Mouse (Mus musculus) cerebellum, postnatal 36 days (tissue): ENCODE data around the gene Ugt1a10.
"Not testable (repeated sequence)": the region's sequence is repeated elsewhere in the genome, so short reads cannot be mapped to it uniquely, and the experiment has no call there.

Experiments
- DNase-seq, 2 experiments: peaks; one replicate each; pipeline ENCODE4 v3.0.0; 2021 to 2022; ENCODE audit warnings: mixed read lengths in 2 of 2

The Ugt1a10 gene

DNA sequence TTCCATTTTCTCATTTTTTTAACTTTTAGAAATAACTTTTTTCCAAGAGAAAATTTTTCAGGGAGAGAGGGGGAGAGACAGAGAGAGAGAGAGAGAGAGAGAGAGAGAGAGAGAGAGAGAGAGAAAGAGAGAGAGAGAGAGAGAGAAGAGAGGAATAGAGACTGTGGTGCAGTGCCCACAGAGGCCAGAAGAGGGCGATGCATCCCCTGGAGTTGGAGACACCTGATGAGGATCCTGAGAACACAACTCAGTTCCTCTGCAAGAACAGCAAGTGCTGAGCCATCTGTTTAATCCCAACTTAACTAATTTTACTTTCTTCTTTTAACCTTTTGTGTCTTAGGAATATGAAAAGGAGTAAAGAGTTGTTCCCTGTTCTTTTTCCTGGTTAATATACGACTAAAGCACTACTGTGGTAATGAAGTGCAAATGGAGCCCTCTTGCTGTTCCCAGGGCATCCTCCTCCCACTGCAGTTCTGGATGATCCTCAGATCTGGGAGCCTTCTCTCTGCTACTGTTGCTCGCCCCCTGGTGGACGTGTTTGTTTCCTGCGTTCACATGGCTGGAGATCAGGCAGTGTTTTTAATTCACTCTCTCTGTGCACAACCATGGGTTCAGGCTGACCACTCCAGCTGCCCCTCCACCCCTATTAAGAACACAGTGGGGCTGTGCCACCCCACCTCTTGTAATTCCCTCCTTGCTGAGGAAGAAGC is 88.9 kb downstream of the Ugt1a10 start:
- DNase-seq: peak; percentile 56 to 58

DNA sequence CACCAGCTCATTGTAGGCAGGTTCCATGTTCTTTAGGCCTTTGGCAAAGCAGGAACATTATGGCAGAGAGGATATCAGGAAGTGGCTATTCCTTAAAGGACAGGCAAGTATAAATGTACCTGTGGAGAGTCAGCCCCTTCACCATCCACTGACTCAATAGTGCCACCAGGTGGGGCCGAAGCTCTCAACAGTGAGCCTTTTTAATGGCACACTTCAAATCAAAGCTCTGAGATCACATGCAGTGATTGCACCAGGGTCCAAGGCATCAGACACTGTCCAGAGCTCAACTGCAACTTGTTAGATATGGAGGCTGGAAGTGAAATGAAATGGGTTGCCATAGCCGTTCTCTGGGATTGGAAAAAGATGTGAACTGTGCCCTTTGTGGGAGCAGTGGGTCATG is 90.1 kb downstream of the Ugt1a10 start:
- not testable (repeated sequence) for DNase-seq

DNA sequence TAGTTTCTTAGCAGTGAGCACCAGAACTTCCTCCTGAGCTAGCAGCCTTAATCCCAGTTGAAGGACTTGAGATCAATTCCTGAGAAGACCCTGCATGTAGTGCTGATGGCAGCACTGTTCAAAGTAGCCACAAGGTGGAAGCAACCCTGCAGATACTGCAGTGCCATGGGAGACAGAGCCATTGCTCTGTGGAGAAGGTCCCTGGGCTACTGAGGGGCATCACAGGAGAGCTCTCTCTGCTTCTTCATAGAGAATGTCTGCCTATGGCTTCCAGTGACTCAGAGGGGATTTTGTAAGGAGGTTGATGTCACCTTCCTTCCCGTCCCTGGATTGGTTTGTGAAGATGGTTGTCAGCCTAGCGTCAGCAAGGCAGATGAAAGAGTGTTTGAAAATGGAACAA is 94.9 kb downstream of the Ugt1a10 start:
- DNase-seq: not testable (repeated sequence)

DNA sequence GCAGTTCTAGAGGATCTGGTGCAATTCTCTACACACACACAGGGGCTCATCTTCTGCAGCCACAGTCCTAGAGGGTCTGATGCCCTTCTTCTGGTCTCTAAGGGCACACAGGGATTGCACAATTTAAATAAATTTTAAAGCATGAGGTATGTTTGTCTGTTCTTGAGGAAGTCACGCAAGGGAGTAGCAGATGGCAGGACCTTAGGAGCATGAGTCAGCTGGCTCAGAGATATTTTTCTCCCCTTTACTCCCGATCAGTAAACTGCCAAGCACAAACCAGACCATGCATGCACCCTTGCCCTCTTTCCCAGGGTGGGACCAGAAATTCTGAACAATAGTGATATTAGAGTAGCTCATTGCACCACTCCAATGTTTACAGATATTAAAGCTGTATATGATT is 103.2 kb downstream of the Ugt1a10 start:
- DNase-seq: peak in 1 of 2 experiments; percentile 26

DNA sequence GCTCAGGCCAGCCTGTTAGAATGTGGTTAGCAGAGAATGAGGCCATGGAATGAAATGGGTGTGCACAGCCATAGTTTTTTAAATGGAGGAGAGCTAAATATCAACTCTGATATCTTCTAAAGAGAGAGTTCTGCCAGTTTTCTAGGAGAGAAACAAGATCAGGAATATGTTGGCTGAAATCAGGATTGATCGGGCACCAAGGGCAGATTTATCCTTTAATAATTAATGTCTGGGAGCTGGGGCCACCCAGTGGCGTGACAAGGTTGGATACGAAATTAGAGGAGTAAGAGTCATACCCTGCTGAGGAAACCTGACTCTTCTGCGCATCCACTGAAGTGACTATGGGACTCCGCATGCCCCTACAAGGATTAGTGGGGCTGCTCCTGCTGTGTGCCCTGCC is 110.5 kb downstream of the Ugt1a10 start, which contains the start of gene Ugt1a5:
Ugt1a5 (plus strand) TSS at position 302 of the 400 bp plus-strand sequence.
- no peak for DNase-seq

DNA sequence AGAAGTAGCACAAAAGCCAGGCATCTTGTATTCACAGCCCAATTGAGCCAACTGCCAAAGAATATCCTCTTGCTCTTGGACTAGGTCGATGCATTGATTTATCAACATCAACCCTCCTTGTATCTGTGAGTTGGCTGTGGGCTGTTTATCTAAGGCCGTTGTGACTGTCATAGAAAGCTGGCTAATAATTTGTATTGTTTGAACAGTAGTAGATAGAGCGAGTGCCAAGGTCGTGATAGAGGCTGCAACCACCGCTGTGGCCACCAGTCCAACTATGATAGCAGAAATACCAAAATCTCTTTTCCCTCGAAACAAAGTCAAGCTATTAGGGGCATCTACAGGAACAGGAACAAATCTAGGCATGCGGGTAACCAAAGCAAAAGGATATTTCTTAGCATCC is 117.0 kb downstream of the Ugt1a10 start:
- not testable (repeated sequence) for DNase-seq

DNA sequence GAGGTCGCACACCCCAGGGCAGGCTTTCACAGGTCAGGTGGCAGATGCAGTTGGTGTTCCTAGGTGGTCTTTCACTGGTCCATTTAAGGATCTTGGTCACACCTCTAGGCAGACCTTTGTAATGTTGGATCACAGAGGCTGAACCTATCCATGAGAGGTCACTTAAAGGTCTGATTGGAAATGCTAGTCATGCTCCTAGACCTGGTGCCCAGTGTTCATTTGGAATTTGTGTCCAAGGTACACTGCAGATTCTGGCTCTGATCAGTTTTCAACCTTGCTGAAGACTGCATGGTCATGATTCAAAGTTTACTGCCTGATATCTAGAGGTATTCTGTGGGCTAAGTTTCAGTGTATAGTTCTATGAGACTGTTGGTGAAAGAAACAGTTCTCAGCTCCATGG is 124.5 kb downstream of the Ugt1a10 start:
- no peak for DNase-seq

DNA sequence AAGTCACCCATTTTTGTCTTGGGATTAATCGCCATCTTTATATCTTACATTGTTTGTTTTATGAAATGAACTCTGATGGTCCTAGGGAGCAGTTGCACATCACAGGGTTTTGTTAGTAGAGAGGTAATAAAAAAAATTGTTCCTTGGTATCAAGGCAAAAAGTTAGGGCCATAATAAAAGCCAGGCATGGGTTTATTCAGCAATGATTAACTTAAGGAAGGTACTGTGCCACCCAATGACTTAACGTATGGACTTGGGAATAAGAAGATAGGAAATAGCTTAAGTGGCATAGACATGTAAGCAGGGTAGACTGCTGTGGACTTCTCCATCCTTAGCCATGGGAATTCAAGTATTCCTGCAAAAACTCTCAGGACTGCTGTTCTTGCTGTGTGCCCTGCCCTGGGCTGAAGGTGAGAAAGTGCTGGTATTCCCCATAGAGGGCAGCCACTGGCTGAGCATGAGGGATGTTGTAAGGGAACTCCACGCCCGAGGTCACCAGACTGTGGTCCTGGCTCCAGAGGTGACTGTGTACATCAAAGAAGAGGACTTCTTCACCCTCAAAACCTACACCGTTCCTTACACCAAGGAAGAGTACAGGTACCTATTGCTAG is 131.2 kb downstream of the Ugt1a10 start:
- DNase-seq: no peak

DNA sequence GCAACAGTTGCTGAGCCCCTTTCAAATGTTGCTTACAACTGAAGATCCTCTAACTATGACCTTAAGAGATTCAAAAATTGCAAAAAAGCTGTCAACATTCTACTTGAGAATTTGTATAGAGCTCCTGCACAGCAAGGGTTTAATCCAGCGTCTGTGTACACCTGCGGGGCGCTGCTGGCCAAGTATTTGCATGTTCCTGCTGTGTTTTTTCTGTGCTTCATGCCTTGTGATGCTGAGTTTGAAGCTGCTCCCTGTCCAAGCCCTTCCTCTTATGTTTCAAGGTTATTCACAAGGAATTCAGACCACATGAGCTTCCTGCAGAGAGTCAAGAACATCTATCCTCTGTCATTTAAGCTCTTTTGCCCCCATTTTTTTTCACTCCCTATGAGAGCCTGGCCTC is 136.9 kb downstream of the Ugt1a10 start:
- DNase-seq: no peak

DNA sequence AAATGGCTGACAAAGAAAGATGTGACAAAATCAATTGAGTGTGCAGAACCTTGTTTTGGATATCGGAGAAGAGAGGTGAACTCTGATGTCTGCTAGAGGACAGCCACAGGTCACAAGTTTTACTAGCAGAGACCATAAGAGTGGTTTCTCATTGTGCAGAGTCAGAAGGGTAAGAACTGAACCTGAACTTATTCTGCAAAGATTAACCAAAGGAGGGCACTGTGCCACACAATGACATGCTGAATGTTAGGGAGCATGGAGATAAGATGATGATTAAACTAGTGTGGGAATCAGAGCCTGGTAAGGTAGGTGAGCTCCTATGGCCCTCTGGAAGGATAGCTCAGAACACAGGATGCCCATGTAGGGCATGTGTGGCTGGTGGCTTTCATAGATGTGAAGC is 140.5 kb downstream of the Ugt1a10 start:
- no peak for DNase-seq

DNA sequence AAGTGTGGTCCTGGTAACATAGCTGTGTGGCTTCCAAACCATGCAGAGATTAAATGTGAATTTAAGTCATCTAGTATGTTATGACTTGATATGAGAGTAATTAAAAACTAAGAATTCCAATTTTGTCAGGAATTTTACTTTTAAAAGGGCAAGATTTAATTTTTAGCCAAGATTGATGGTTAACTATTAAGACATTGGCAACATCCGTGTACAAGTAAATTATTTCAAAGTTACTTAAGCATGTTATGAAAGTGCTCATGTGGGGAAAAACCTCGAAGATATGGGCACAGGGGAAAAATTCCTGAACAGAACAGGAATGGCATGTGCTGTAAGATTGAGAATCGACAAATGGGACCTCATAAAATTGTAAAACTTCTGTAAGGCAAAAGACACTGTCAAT is 142.3 kb downstream of the Ugt1a10 start:
- no peak for DNase-seq

DNA sequence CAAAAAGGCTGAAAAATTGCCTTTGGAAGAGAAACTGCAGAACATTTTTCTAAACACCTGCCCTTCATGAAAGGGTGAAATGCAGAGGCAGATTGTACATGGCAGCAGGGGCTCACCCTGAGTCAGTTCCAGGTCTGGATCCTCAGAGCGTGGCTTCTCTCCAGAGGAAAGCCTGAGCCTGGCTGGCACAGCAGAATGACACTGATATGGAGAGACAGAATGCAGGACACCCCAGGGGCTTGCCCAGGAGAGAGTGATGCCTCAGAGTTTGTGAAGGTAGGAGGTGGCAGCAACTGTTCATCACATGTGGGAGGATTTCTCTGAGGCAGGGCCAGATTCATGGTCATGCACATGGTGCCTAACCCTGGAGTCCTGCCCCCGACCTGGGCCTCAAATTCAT is 144.8 kb downstream of the Ugt1a10 start:
- peak; percentile 47 to 49 for DNase-seq

DNA sequence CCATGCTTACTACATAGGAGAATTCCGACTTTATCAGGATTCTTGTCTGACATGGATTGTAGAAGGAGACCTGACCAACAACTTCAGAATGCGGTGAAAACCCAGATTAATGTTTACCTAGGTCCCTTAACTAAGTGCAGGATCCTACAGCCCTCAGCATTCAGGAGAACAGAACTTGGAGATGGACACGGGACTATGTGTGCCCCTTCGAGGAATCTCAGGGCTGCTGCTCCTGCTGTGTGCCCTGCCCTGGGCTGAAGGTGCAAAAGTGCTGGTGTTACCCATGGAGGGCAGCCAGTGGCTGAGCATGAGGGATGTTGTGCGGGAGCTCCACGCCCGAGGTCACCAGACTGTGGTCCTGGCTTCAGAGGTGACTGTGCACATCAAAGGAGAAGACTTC is 145.3 kb downstream of the Ugt1a10 start, which contains the start of gene Ugt1a2:
Ugt1a2 (plus strand) TSS at position 146 of the 400 bp plus-strand sequence.
- DNase-seq: no peak

DNA sequence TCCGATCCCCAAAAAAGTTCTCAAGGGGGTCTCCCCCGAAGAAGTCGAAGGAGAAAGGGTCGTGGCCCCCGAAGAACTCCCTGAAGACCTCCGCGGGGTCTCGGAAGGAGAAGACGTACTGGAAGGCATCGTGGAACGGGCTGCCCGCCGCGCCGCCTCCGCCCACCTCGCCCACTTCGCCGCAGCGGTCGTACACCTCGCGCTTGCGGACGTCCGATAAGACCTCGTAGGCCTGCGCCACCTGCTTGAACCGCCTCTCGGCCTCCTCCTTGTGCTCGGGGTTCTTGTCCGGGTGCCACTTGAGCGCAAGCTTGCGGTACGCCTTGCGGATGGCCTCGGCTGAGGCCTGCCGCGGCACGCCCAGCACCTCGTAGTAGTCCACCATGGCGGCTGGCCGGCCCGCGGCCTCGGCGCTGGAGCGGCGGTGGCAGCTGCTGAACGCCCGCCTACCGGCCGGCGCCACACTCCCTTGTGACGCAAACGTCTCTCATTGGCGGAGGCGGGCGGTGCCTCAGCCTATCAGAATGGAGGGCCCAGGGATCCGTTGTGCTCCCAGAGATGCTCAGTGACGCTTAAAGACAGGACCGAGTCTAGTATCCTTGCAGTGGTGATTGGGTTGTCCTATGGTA is 150.2 kb downstream of the Ugt1a10 start, which contains the start of gene Dnajb3:
Dnajb3 (minus strand) TSS at position 489 of the 629 bp plus-strand sequence.
- DNase-seq: peak; percentile 84 to 87

DNA sequence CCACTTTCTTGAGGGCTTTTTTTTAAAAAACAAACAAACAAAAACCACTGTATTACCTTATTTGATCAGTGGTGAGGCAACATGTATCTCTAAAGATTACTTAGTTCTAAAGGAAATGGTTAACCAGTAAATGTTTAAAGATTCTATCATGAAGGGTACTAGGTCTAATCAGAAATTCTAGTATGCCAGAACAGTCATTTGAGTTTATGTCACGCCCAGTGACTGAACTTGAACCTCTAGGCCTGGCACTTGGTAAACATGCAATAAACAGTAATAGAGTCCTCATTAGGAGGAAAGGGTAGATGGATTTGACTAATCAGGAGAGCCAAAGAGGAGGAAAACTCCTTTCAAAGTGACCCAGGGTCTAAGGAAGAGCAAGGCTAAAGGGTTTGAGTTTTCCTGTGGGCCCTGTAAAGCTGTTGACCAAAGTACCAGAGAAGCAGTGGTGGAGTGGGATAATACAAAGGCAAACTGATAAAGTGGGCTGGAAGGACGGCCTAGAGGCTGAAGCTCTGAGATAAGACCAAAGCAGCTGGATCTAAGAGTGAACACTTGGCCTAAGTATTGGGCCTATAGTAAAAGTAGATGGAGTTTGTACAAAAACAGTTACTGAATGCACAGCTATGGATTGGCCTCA is 151.8 kb downstream of the Ugt1a10 start:
- no peak for DNase-seq

DNA sequence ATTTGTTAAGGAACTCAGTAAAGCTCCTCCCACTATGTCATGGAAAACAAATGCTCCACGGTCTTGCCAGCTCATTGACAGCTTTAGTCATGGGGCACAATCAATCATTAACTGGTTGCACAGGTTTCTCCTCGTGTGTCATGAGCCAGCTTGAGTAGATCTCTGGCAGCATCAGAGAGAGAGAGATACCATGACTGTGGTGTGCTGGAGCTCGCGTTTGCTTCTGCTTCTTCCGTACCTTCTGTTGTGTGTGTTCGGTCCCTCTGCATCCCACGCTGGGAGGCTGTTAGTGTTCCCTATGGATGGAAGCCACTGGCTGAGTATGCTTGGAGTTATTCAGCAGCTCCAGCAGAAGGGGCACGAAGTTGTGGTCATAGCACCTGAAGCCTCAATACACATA is 156.6 kb downstream of the Ugt1a10 start, which contains the start of gene Ugt1a1:
Ugt1a1 (plus strand) TSS at position 148 of the 400 bp plus-strand sequence.
- DNase-seq: no peak

DNA sequence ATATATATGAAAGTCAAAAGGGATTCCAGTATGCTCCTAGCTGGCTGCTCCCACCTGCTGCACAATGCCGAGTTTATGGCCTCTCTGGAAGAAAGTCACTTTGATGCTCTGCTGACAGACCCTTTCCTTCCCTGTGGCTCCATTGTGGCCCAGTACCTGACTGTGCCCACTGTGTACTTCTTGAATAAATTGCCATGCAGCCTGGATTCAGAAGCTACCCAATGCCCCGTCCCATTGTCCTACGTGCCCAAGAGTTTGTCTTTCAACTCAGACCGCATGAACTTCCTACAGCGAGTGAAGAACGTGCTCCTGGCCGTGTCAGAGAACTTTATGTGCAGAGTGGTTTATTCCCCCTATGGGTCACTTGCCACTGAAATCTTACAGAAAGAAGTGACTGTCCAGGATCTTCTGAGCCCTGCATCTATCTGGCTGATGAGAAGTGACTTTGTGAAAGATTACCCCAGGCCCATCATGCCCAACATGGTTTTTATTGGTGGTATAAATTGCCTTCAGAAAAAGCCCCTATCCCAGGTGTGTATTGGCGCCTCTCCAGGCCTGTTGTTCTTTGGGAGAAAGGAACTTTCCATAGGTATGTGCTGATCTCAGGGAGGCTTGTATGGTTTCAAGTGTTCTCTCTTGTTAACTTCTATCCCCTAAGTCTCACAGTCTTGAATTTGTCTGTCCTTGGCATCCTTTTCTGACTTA is 157.3 kb downstream of the Ugt1a10 start:
- DNase-seq: no peak

DNA sequence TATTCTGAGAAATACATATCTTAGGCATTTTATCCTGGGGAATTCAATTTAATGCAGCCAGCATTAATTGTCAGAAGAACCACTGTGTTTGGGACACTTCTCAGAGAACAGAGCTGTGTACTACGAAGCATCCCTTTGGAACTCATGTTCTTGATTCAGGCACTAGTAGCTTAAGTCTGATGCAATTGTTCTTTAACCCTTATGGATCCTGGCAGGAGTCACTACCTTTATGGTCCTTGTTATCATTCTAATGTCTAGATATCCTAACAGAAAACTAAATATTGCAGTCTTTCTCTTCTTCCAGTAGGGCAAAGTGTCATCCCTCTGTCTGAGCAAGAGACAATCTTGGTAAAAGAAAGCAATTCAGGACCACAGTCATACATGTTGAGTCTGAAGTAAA is 157.9 kb downstream of the Ugt1a10 start:
- no peak for DNase-seq

DNA sequence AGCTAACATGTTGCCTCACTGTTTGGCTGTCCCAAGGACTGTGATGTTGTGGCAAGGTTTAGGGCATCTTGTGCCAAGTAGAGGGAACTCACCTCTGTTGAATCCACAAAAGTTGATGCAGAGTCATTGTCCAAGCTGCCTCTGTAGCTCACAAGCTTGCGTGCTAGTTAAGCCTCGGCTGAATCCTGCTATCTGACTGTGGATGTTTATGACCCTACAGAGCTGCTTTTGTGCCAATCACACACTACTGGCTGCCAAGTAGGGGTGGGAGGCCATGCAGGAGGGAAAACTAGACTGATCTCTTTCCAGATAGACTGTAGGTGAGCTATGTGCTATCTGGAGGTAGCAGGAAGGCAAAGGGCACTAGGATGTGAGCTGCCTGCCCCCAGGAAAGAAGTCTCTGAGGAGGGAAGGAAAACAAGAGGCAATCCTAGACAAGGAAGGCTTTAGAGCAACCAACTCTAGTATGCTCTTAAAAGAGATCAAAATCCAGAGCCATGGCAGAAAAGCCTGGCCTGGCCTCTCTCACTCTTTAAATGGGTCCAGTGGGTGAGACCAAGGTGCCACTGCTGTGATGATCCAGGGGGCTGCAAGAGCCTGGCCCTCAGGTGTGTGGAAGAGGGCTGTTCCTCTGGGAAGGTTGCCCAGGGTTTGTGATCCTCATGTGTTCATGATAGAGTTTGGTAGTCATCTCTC is 158.7 kb downstream of the Ugt1a10 start:
- DNase-seq: no peak

DNA sequence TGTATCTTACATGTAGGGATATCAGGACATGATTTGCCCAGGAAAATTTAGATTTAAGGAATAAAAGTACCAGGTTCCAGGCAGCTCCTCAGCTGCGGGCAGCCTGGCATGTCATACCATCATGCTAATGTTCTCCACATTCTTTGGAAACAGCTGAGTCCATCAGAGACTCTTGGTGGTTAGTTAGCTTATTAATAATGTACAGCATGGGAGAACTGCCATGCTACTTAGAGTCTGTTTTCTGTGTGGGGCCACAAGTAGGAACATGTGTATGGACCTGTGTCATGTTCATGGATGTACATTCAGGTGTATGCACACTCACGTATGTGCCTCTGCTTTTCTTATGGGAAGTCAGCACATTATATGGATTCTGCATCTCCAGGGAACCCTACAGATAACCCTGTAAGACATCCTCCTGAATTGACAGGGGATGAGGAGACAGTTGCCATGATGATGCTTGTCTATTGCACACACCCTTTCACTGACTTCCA is 159.3 kb downstream of the Ugt1a10 start:
- DNase-seq: no peak

DNA sequence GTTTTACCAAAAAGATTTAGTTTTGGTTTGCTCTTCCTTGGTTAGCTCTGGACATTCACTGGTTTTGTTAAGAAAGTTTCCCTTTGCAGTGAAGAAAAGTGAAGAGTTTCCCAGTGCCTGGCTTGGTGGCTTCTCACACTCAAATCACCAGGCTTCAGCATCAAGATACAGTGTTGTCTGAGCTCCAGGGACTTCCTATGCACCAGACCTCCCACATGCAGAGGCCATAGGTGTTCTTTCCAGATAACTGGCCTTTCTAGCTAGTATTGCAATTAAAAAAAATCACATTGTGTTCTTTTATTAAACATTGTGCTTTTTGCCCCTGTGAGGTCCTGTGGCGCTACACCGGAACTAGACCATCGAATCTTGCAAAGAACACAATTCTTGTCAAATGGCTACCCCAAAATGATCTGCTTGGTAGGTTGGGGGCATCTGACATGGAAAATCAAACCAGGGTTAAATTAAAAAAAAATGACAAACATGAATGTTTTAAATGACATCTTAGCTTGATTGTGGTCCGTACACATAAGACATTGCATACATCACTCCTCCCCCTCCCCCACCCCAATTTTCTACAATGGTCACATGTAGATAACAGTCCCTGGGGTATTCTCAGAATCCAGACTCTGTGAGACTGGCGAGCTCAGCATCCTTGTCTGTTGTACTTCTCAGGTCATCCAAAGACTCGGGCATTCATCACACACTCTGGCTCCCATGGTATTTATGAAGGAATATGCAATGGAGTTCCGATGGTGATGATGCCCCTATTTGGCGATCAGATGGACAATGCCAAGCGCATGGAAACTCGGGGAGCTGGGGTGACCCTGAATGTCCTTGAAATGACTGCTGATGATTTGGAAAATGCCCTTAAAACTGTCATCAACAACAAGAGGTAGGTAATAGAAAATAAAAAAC is 160.5 kb downstream of the Ugt1a10 start:
- DNase-seq: no peak
